Mouse (Mus musculus): ENCODE data around the gene Grcc10.

The Grcc10 gene

DNA sequence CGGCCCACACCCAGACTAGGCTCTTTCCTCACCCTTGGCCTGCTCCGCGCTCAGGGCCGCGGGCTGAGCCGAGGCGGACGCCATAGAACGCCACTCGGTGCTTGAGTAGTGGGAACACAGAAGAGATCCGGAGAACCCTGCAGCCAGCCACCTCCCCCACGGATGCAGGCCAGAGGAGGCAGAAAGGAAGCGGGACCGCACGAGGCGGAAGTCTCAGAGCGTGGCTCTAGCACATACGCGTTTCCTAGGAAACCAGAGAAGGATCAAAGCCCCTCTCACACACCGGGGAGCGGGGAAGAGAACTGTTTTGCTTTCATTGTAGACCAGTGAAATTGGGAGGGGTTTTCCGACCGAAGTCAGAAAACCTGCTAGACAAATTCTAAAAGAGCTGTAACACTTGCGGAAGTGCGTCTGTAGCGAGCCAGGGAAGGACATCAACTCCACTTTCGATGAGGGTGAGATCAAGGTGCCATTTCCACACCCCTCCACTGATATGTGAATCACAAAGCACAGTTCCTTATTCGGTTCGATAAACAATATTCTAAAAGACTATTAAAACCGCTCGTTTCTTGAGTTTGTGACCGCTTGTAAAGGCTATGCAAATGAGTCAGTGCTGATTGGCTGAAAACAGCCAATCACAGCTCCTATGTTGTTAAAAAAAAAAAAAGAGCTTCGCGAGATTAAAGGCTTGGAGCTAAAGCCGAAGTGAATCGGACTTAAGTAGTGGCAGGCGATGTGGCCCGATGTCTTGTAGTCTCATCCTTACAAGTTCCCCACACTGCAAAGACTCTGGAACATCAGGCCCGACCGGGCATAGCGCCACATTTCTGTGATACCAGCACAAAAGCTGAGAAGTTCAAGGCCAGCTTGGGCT, at the start of gene Grcc10:
Grcc10 (minus strand) TSS at position 487 of the 874 bp plus-strand sequence.
- in situ Hi-C loops (cut with MboI, MseI), result no loop called here

DNA sequence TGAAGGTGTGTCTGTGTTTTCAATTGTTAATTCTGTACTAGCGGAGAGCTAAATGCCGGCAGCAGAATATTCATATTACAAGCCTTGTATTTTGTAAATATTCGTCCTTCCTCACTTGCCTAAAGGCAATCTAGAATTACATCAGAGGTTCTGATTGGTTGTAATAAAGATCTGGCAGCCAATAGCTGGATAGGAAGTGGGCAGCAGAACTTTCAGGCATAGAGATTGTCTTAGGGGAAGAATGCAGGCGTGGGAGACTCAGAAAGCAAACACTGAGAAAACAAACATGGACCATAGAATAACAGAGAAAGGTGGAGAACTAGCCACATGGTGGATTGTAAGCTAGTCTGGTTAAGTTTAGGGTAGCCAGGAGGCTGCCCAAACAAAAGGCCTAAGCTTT, 48.9 kb upstream of the Grcc10 start:
- in situ Hi-C loops (cut with MboI, MseI), result no loop called here

DNA sequence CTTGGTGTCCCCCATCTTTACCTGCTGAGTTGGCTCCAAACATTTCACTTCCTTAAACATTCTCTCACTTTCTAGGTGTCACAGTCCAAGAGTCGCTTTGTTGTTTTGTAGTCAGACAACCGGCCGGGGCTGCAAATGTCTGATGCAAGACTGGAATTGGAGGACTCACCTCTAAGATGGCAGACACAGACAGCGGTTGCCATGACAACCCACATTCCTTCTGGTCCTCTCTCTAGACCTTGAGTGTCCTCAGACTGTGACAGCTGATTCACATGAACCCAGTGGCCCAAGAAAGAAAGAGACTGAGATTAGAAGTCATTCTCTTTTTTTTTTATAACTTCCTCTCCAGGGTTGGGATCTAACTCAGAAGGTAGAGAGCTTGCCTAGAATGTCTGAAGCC, 48.3 kb upstream of the Grcc10 start:
- in situ Hi-C loops (cut with MboI, MseI), result no loop called here

DNA sequence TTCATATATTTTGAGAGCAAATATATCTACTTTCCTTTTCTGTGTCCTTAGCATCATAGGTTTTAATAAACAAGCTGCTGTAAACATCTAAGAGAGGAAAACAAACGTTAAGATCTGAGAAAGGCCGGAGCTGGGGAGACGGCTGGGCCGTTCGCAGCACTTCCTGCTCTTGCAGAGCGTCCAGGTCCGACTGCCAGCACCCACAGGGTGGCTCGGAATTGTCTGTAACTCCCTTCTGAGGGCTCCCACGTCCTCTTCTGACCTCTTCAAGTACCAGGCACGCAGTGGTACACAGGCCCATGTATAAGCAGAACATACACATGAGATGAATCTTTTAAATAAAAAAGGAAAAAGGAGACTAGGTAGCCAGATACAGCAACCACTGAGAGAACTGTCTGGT, 46.5 kb upstream of the Grcc10 start:
- in situ Hi-C loops (cut with MboI, MseI), result no loop called here

DNA sequence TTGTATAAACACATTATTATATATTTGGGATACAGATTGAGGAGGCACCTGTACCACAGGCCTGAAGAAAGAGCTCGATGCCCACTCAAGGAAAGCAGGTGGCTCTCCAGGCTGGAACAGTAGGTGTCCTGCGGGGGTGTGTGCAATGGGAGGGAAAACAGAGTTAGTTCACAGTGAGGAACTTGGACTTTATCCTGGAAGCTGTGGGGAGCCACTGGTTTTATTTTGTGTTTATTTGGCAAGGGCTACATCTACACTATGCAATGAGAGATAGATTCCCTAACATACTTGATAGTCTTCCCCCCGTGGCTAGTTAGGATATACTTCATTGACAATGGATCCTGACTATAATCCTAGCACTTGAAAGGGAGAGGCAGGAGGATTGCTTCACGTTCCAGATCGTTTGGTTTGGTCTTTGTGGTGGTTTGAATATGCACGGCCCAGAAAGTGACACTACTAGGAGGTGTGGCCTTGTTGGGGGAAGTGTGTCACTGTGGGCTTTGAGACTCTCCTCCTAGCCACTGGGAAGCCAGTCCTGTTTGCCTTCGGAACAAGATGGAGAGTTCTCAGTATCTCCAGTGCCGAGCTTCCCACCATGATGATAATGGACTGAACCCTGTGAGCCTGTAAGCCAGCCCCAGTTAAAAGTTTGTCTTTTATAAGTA, 45.7 kb upstream of the Grcc10 start:
- in situ Hi-C loops (cut with MboI, MseI), result no loop called here

DNA sequence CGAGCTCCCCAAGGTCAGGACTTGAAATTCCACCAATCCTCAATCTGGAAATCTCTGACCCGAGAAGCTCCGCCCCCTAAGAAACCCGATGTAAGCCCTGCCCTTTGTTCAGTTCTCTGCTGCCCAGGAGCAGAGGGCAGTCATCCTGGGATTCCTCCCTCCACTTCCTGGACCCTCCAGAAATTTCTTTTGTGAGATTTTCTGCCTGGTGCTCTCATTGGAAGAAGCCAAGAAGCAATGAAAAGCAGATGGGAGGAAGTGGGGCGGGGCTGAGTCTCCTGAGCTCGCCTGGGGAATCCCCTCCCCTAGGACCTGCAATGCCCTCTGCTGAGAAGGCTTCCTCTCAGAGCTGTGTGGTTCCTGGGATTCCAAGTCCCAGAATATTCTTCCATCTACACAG, 41.3 kb upstream of the Grcc10 start:
- in situ Hi-C loops (cut with MboI, MseI), result no loop called here

DNA sequence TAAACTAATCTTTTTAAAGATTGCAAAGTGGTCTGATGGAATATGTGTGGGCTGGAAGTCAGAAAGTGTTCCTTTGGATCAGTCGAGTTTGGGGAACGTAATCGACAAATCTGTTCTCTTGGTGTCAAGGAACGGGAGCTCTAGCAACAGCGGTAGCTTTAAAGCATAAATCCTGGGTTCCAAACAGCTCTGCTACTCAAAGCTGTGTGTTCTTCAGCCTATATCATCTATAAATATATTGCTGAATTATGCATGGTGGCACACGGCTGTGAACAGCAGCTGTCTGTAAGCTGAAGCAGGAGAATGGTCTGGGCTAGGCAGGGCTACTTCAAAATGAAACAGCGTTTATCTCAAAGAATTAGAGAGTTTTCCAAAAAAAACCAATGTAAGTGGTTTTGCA, 39.7 kb upstream of the Grcc10 start:
- in situ Hi-C loops (cut with MboI, MseI), result no loop called here

DNA sequence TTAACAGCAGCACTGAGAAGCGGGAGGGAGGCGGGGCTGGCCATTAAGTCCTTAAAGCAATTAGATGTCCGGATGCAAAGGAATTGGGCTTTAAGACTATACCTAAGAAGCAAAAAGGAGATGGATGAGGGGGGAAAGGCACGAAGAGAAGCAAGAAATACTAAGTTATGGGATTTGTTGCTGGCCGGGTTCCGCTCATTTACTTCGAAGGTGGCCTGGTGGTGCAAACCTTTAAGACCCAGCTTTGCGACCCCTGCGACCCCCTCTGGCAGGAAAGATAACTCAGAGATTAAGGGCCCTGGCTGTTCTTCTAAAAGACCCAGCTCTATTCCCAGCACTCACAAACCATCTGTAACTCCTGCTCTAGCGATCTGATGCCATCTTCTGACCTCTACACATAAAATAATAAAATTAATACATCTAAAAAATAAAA, 38.8 kb upstream of the Grcc10 start:
- in situ Hi-C loops (cut with MboI, MseI), result no loop called here

DNA sequence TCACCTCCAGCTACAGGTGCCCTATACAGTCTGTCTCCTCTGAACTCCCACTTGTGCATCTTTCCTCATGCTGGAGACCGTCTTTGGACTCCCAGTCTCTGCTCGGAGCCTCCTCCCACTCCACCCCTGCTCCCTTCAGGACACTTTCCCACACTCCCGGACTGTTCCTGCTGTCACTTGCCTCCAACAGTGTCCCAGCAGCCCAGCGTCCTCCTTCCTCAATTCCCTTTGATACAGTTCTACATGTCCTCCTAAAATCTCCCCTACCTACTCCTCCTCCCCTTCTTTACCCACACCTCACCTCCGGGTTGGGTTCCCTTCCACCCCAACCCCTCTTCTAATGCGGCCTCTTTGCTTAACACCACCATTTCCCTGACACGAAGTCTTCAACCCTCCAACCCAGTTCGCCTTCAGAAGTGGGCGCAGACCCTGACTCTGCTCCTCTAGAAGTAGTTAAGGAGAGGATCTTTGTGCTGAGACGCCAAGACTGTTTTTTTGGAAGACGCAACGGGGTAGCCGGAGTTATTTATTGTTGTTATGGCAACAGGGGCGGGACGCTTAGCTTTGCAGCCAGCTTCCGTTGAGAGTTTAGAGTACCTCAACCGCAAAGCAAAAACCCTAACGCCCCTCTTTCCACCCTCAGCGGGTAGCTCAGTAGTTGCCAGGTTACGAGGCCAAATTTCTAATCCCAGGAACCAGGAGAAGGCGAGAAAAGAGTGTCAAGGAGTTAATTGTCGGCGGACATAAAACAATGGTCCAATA, 38.2 kb upstream of the Grcc10 start, which contains the start of gene Lrrc23:
Lrrc23 (minus strand) TSS at position 506 of the 762 bp plus-strand sequence.
- in situ Hi-C loops (cut with MboI, MseI), result no loop called here

DNA sequence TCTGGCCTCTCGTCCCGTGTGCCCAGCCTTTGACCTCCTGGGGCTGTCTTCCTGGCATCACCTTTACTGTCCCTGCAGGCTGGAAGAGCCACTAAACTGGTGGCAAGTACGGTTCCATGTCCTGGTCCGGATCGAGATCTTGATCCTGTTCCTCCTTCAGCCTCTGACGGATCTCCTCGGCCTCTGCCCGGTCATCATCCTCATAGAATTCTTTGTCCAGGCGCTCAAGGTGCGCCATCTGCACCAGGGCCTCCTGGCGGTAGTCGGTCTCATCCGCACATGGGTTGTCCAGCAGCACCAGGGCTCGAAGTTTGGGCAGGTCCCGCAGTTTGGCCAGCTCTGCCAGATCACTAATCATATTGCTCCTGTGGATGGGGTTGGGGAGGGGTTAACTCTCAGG, 29.3 kb upstream of the Grcc10 start:
- in situ Hi-C loops (cut with MboI, MseI), result no loop called here

DNA sequence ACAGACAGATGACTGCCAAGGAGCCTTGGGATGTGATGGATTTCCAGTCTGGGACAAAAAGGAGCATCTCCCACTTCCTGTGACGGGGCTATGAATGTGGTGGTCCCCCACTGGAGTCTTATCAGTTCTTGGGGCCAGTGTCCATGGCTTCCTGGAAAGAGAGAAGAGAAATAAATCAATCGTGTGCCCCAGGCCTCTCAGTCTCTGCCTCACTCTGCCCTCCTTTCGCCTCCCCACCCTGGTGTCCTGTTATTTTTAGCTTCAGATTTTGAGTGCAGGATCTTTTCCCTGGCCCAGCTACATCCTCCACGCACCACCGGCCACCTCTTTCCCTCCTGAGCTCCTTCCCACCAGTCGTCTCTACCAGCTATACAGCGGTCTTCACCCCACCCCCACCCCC, 28.8 kb upstream of the Grcc10 start:
- in situ Hi-C loops (cut with MboI, MseI), result no loop called here

DNA sequence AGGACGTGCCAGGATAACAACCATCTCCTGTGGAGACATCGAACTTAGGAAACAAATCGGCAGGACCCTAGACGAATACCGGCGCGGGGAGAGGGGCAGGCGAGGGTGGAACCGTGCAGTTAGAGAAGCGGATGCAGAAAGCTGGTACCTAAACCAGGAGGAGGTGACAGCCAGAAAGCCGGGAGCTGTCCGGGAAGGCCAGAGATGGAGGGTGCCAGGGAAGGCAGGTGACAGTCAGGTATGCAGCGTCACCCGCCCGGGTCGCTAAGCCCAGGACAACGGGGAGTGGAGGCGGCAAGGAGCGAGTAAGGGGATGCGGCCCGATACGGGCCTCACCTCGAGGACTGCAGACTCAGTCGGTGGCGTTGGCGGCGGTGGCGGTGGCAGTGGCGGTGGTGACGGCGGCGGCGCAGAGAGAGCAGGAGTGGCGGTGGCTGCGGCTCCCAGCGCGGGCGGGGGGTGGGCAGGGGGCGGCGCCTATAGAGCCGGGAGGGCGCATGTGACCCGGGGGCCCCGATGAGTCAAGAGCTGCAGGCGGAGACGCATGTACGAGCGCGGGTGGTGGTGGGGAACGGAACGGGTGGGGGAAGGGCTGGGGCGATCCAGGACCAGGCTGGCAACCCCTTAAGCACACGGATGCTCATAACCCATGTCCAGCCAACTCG, 28.1 kb upstream of the Grcc10 start, which contains the start of gene Eno2:
Eno2 (minus strand) TSS at position 573 of the 665 bp plus-strand sequence.
- in situ Hi-C loops (cut with MboI, MseI), result loop anchor here (10.0 kb wide), 1 partner anchor 264 kb away; no protein-coding TSS in a partner anchor

DNA sequence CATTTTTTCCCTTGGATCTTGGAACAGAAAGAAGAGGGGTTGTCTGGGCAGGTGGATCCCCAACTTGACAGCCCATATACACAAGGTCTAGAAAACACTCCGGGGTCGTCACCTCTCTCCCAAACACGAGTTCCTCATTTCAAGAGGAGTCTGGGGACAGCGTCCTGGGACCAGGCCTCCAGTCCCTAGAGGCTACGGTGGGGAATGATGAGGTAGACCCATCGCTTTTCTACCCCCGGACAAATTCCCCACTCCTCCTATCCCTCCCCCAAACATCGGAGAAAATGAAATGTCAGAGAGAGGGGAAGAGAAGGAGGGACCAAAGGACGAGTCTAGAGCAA, 27.5 kb upstream of the Grcc10 start:
- in situ Hi-C loops (cut with MboI, MseI), result loop anchor here (10.0 kb wide), 1 partner anchor 264 kb away; no protein-coding TSS in a partner anchor

DNA sequence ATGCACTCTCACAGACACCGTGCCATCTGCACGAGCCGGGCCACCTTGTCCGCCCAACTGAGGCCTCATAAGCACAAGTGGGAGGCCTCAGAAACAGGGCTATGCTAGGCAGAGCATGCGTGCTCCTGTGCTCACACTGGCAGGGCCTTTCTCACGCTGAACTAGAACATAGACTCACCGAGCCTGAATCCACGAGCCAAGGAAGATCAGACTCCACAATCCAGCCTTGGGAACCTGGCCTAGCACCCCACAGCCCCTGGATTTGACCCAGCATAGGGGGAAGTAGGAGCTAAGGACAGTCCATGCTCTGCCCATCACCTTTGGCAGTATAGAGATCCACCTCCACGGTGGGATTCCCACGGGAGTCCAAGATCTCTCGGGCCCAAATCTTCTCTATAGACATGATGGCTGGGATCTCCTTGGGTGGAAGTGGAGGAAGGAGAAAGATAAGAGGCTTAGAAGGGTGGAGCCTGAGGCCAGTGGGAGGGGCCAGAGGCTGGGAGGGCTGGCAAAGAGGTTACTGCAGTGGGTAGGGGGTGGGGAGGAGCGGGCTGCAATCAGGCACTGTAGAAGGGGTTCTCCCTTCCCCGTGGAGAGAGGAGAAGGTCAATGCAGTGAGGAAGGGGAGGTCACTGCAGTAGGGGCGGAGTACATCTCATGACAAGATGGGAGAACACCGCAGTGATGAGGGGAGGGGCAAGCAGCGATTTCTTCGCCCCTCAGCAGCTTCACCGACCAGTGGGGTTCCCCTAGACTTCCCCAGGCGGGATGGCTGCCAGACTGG, 26.9 kb upstream of the Grcc10 start:
- in situ Hi-C loops (cut with MboI, MseI), result loop anchor here (10.0 kb wide), 1 partner anchor 263 kb away; no protein-coding TSS in a partner anchor

DNA sequence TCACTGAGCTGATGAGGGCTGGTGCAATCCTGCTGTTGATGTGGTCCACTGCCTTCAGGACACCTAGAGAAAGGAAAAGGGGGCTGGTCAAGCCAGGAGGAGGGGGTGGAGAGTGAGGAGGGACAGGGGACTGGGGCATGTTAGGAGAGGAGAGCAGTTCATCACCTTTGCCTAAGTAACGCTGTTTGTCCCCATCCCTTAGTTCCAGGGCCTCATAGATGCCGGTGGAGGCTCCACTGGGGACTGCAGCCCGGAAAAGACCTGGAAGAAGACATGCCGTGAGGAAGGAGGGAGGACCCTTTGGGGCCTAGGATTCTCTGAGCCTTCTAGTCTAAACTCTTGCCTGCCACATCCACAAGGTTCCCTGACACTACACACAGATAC, 26.4 kb upstream of the Grcc10 start:
- in situ Hi-C loops (cut with MboI, MseI), result loop anchor here (10.0 kb wide), 1 partner anchor 263 kb away; no protein-coding TSS in a partner anchor

DNA sequence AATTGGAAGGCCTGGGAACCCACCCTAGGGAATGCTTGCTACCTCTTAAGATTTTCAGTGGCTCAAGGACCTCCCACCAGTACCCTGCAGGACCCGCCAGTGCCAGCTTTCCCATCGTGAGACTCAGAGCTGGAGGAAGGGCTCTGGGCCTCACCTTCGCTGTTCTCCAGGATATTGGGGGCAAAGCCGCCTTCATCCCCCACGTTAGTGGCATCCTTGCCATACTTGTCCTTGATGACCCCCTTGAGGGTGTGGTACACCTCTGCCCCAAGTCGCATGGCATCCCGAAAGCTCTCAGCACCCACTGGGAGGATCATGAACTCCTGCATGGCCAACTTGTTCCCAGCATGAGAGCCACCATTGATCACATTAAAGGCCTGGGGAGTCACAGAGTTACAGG, 24.8 kb upstream of the Grcc10 start:
- in situ Hi-C loops (cut with MboI, MseI), result loop anchor here (10.0 kb wide), 1 partner anchor 261 kb away; no protein-coding TSS in a partner anchor

DNA sequence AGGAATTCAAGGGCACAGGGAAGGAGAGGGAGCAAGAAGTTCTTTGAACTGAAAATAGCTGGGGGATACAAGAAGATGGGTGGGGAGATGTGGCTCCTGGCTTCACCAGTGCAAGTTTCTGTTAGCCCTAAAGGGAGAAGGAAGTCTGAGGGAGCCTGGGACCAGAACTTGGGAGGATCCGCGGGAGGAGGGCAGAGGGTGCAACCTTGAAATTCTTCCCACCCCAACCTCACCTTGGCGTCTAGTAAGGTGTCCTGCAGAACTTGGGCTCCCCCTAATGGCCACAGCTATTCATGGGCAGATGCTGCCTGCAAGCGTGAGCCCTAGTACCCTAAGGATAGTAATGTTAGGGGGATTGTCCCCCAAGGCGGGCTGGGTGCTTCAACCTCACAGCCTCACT, 18.1 kb upstream of the Grcc10 start:
- in situ Hi-C loops (cut with MboI, MseI), result no loop called here

DNA sequence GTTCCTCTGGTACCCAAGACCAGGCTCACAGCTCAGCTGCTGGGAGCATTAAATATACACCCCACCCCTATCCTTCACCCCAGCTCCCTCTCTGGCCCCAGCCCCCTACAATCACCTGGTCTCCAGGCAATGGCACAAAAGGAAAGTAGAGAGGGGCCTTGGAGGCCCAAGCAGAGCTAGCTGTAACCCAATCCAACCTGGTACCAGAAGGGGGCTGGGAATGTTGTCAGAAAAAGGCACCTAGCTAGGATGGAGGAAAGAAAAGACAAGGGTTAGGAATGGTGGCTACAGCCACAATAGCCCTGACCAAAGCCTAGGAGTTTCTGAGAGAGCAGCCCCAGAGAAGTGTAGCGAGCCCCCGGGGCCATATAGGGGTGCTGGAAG, 17.7 kb upstream of the Grcc10 start:
- in situ Hi-C loops (cut with MboI, MseI), result no loop called here

DNA sequence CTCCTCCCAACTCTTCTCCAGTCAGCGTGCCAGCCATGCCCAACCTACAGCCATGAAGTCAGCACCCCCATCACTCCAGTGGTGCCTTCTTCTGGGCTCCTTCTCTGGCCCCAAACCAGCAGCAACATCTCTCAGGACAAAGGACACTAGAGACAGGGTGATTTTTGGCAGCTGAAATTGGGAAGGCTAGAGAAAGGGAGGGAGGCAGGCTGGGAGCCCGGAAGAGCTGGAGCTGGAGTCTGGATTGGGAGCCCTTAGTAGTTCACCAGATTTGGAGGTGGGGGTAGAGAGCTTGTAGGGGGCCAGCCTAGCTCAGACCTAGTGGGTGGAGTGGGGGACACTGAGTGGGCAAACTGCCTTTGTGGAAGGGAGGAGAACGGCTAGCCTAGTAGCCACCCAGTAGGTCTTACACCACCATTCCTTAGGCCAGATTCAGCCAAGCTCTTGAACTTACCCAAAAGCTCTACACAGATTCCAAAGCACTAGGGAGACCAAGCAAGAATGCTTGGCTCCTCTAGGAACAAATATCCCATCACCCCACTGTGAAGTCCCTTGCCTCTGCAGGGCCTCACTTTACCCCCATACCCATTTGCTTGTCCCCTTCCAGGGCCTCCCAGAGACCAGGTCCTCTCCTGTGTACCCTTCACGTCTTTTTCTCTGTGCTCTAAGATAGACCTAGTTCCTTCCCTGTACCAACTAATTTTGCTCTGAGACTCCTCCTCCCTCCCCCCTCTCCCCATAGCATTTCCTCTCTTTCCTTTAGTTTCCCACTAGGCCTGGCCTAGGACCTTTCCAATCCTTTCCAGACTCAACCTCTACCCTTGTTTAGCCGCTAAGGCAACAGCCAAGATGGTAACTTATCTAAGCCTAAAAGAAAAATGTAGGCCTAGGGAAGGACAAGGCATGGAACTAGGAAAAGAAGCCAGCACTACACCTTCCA, 17.0 kb upstream of the Grcc10 start:
- in situ Hi-C loops (cut with MboI, MseI), result no loop called here

Measured in T-helper 1 cell (primary cell).